Mouse (Mus musculus) intestine, embryonic 15.5 days (tissue): Measurements from ENCODE around the gene Exosc5. TPM values are rescaled to one million over a fixed set of nuclear protein-coding genes. Genes with fewer than 3 reads are reported as not detected.

Experiments used
- ATAC-seq: fragments of 200-750 bp; cut with Nextera tagmentation; 2 replicates; pipeline ENCODE4 v1.8.0; 2017; ENCODE audit warnings: moderate TSS enrichment, moderate library complexity
- H3K27ac ChIP-seq: fragments of 300-500 bp; sonication (generic); 2 replicates; pipeline ENCODE4 v1.5.1; 2015; ENCODE audit warnings: mild to moderate bottlenecking, inconsistent platforms
- H3K27me3 ChIP-seq: fragments of 300-500 bp; sonication (generic); replicated peaks from 2 replicates; pipeline ENCODE4 v1.6.1; 2015; ENCODE audit warnings: inconsistent platforms
- H3K36me3 ChIP-seq: fragments of 300-500 bp; sonication (generic); 2 replicates; pipeline ENCODE4 v1.6.1; 2015; ENCODE audit warnings: inconsistent platforms
- H3K4me1 ChIP-seq: fragments of 300-500 bp; sonication (generic); replicated peaks from 2 replicates; pipeline ENCODE4 v1.6.1; 2015; ENCODE audit warnings: inconsistent platforms
- H3K4me2 ChIP-seq: fragments of 300-500 bp; sonication (generic); replicated peaks from 2 replicates; pipeline ENCODE4 v1.6.1; 2015; ENCODE audit warnings: mild to moderate bottlenecking, inconsistent platforms
- H3K4me3 ChIP-seq: fragments of 300-500 bp; sonication (generic); replicated peaks from 2 replicates; pipeline ENCODE4 v1.5.1; 2015; ENCODE audit warnings: inconsistent platforms
- H3K9ac ChIP-seq: fragments of 300-500 bp; sonication (generic); 2 replicates; pipeline ENCODE4 v1.6.1; 2015; ENCODE audit warnings: inconsistent platforms
- H3K9me3 ChIP-seq: fragments of 300-500 bp; sonication (generic); 2 replicates; pipeline ENCODE4 v1.6.1; 2016; ENCODE audit warnings: inconsistent platforms
- WGBS: fragments of 180-500 bp; shearing (Covaris S2); methylation state at CpG from one replicate; pipeline ENCODE4 v1.1.7; 2015; 5-methylcytosine and 5-hydroxymethylcytosine counted together
- polyA plus RNA-seq: library from polyadenylated mRNA; unstranded; fragments of >200 nt; fragmentation: Nextera tagmentation; extraction: Ambion mirVana; gene quantifications from 2 replicates; pipeline ENCODE4 v1.2.1, GENCODE M21; 2015

The Exosc5 gene
- 80.5 and 87.7 TPM in 2 replicates for polyA plus RNA-seq

GRCm38 (mm10) chr7:25658657-25659472, at the start of gene Exosc5, which contains the start of gene Bckdha:
Gene Exosc5 (plus strand): TSS chr7:25659164.
Gene Bckdha (minus strand): TSS chr7:25658981.
- peak within 1 kb of the TSS; percentile 61 for H3K9ac ChIP-seq
- no peaks in the 10 kb centered on the region for H3K27me3 ChIP-seq
- H3K4me2 ChIP-seq = peak within 1 kb of the TSS; percentile 76
- no peaks in the 10 kb centered on the region for H3K9me3 ChIP-seq
- H3K4me3 ChIP-seq = peak within 1 kb of the TSS; percentile 55
- peaks cover 10% of the 10 kb centered on the region; the same call in 1 of the 2 replicates for H3K4me1 ChIP-seq
- peak; percentile 100 for ATAC-seq
- peak within 1 kb of the TSS; percentile 57; the same call in 1 of the 2 replicates for H3K27ac ChIP-seq
- no peaks in the 10 kb centered on the region for H3K36me3 ChIP-seq
- under 1% methylated on average over 50 of the region's 50 CpGs for WGBS

- Histone ChIP-seq H3K27me3 (no peaks in the 10 kb centered on the region), H3K9me3 (no peaks in the 10 kb centered on the region), H3K9ac (no peak overlapping the region), H3K36me3 (no peaks in the 10 kb centered on the region), H3K4me3 (no peak overlapping the region), H3K4me2 (no peak overlapping the region), H3K27ac (no peak overlapping the region), H3K4me1 (no peaks in the 10 kb centered on the region)
- WGBS = 36% methylated on average over 6 of the region's 6 CpGs
- ATAC-seq = no peak
Measured at GRCm38 (mm10) chr7:25610056-25610455, 48.9 kb upstream of the Exosc5 start.

DNA sequence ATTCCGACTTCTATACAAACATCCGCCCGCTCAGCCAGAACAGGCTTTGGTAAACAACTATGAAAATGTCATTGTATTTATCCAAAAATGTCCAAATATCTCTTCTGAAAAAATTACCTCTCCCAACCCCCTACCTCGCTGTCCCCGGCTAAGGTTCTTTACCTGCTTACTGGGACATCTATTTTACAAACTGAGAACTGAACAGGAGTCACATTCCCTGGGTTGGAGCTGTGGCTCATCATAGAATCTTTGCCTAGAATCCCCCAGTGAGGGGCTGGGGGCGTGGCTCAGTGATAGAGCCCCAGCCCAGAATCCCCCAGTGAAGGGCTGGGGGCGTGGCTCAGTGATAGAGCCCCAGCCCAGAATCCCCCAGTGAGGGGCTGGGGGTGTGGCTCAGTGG, 47.5 kb upstream of the Exosc5 start:
- Histone ChIP-seq H3K27ac (no peak overlapping the region), H3K36me3 (no peaks in the 10 kb centered on the region), H3K4me1 (0 out of 2 replicates have a peak, but pooled peaks cover 4% of the 10 kb centered on the region), H3K27me3 (no peaks in the 10 kb centered on the region), H3K4me3 (no peak overlapping the region), H3K9ac (no peak overlapping the region), H3K9me3 (no peaks in the 10 kb centered on the region), H3K4me2 (no peak overlapping the region)
- ATAC-seq = no peak
- 38% methylated on average over 7 of the region's 7 CpGs for WGBS

DNA sequence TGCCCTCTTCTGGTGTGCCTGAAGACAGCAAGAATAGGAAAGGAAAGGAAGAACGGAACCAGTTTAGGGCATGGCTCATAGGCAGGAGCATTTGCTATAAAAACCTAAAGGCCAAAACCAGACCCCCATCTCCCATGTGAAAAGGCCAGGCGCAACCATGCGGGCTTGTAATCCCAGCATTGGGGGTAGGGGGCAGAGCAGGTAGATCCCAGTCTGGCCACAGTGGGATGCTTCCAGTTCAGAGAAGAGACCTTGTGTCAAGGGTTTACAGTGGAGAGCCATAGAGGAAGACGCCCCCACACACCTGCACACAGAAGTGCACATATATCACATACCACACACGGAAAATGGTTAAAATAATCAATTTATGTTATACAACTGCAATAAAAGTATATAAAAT, 44.9 kb upstream of the Exosc5 start:
- 87% methylated on average over 5 of the region's 5 CpGs for WGBS
- Histone ChIP-seq H3K4me1 (0 out of 2 replicates have a peak, but pooled peaks cover 6% of the 10 kb centered on the region), H3K4me2 (no peak overlapping the region), H3K4me3 (no peak overlapping the region), H3K9ac (no peak overlapping the region), H3K9me3 (no peaks in the 10 kb centered on the region), H3K27ac (no peak overlapping the region), H3K27me3 (no peaks in the 10 kb centered on the region), H3K36me3 (no peaks in the 10 kb centered on the region)
- ATAC-seq = no peak

DNA sequence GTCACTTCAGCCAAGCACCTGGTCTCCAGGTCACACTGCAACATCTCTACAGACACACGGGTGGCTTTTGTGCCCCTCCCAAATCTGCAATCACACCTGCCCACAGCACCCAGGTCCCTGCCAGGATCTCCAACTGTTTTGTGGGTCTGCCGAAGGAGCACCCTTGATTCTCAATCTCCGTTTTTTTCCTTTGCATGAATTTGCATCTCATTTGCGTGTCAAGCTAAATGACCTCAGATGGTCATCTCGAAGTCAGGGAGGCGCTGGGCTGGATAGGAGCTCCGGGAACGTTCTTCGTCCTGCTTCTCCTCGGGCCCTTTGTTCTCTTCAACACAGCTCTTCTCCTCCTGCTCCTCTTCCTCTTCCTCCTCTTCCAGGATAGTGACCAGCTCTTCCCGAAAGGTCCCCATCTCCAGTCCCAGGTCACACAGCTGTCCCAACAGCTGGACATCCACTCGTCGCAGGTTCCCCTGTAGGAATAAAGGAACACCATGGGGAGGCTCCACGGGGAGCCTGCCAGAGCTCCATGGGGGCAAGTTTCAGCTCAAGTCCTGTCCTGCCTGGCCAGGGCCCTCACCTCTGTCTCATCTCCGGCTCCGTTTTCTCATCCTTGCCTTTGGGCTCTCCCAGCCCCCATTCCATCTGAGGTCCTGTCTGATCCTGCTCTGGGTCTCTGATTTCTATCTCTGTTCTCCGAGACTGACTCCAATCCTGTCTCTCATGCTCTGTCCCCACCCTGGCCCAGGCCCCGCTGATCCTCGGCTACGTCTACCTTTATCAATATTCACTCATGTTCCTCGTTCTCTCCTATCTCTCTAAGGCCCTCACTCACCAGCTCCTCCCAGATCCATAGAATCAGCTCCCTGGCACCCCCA, 43.9 kb upstream of the Exosc5 start:
- 71% methylated on average over 21 of the region's 21 CpGs for WGBS

GRCm38 (mm10) chr7:25615706-25616011, 43.3 kb upstream of the Exosc5 start, which contains the start of gene Erich4:
Gene Erich4 (minus strand): TSS chr7:25615892.
- 60% methylated on average over 5 of the region's 5 CpGs for WGBS
- Histone ChIP-seq H3K9ac (no peak within 1 kb of the TSS), H3K36me3 (no peaks in the 10 kb centered on the region), H3K9me3 (no peaks in the 10 kb centered on the region), H3K27me3 (no peaks in the 10 kb centered on the region), H3K4me1 (peaks cover 11% of the 10 kb centered on the region; the same call in 1 of the 2 replicates), H3K4me2 (peak within 1 kb of the TSS; percentile 36), H3K4me3 (no peak within 1 kb of the TSS), H3K27ac (peak within 1 kb of the TSS; percentile 66)
- peak; percentile 79 for ATAC-seq

More for the DNA sequence above, 43.9 kb upstream of the Exosc5 start:
- peak; percentile 24 for ATAC-seq
- H3K4me3 ChIP-seq = no peak overlapping the region
- H3K27me3 ChIP-seq = no peaks in the 10 kb centered on the region
- peak overlapping the region; percentile 36 for H3K4me2 ChIP-seq
- peaks cover 9% of the 10 kb centered on the region; the same call in 1 of the 2 replicates for H3K4me1 ChIP-seq
- H3K9ac ChIP-seq = no peak overlapping the region
- H3K36me3 ChIP-seq = no peaks in the 10 kb centered on the region
- H3K9me3 ChIP-seq = no peaks in the 10 kb centered on the region
- peak overlapping the region; percentile 66 for H3K27ac ChIP-seq

- no peak overlapping the region for H3K4me3 ChIP-seq
- H3K27me3 ChIP-seq = no peaks in the 10 kb centered on the region
- no peak overlapping the region for H3K27ac ChIP-seq
- H3K36me3 ChIP-seq = no peaks in the 10 kb centered on the region
- H3K9me3 ChIP-seq = no peaks in the 10 kb centered on the region
- no peak for ATAC-seq
- peaks cover 11% of the 10 kb centered on the region; the same call in 1 of the 2 replicates for H3K4me1 ChIP-seq
- H3K9ac ChIP-seq = no peak overlapping the region
- no peak overlapping the region for H3K4me2 ChIP-seq
- 85% methylated on average over 10 of the region's 10 CpGs for WGBS
Measured at GRCm38 (mm10) chr7:25617376-25618160, 41.4 kb upstream of the Exosc5 start.

- Histone ChIP-seq H3K36me3 (no peaks in the 10 kb centered on the region), H3K4me2 (peak within 1 kb of the TSS; percentile 59), H3K27ac (peak within 1 kb of the TSS; percentile 28; the same call in 1 of the 2 replicates), H3K4me3 (peak within 1 kb of the TSS; percentile 58), H3K9ac (peak within 1 kb of the TSS; percentile 45), H3K4me1 (peaks cover 11% of the 10 kb centered on the region; the same call in 1 of the 2 replicates), H3K27me3 (no peaks in the 10 kb centered on the region), H3K9me3 (no peaks in the 10 kb centered on the region)
- peak; percentile 92 for ATAC-seq
- 1% methylated on average over 53 of the region's 53 CpGs for WGBS
Measured at GRCm38 (mm10) chr7:25618865-25619721, 39.9 kb upstream of the Exosc5 start, which contains the start of gene Dmac2. Gene Dmac2 (plus strand): TSS chr7:25619414.

- ATAC-seq = no peak
- H3K27ac ChIP-seq = peak overlapping the region; percentile 28; the same call in 1 of the 2 replicates
- WGBS = 16% methylated on average over 5 of the region's 5 CpGs
Measured at GRCm38 (mm10) chr7:25619722-25619991, 39.3 kb upstream of the Exosc5 start.

GRCm38 (mm10) chr7:25620101-25620500, 38.9 kb upstream of the Exosc5 start:
- Histone ChIP-seq H3K36me3 (no peaks in the 10 kb centered on the region), H3K9ac (no peak overlapping the region), H3K4me3 (peak overlapping the region; percentile 58), H3K4me1 (peaks cover 11% of the 10 kb centered on the region; the same call in 1 of the 2 replicates), H3K27ac (no peak overlapping the region), H3K9me3 (no peaks in the 10 kb centered on the region), H3K4me2 (peak overlapping the region; percentile 59), H3K27me3 (no peaks in the 10 kb centered on the region)
- 94% methylated on average over 5 of the region's 5 CpGs for WGBS
- ATAC-seq = no peak

More at GRCm38 (mm10) chr7:25619722-25619991, 39.3 kb upstream of the Exosc5 start:
- H3K4me1 ChIP-seq = peaks cover 11% of the 10 kb centered on the region; the same call in 1 of the 2 replicates
- H3K9ac ChIP-seq = peak overlapping the region; percentile 45
- peak overlapping the region; percentile 58 for H3K4me3 ChIP-seq
- no peaks in the 10 kb centered on the region for H3K27me3 ChIP-seq
- H3K4me2 ChIP-seq = peak overlapping the region; percentile 59
- H3K36me3 ChIP-seq = no peaks in the 10 kb centered on the region
- no peaks in the 10 kb centered on the region for H3K9me3 ChIP-seq

GRCm38 (mm10) chr7:25620751-25621150, 38.2 kb upstream of the Exosc5 start:
- no peak for ATAC-seq
- no peak overlapping the region for H3K4me2 ChIP-seq
- H3K36me3 ChIP-seq = peaks cover 5% of the 10 kb centered on the region; the same call in 1 of the 2 replicates
- H3K4me1 ChIP-seq = peaks cover 11% of the 10 kb centered on the region; the same call in 1 of the 2 replicates
- H3K27me3 ChIP-seq = no peaks in the 10 kb centered on the region
- H3K9ac ChIP-seq = no peak overlapping the region
- no peaks in the 10 kb centered on the region for H3K9me3 ChIP-seq
- 89% methylated on average over 11 of the region's 11 CpGs for WGBS
- H3K27ac ChIP-seq = no peak overlapping the region
- H3K4me3 ChIP-seq = no peak overlapping the region
